ENCODE assay signal across 20 mouse cellular contexts in genomic region chr9:68591023-68591422, GRCm38 (mm10).
DNase-seq lines count a peak whose midpoint lies in the region; ATAC-seq lines count a peak whose summit lies in the region.
"Had no signal": no experiment of that assay in that cellular context is flagged by ENCODE, and none has a peak within 500 bp of the region (broad histone marks: within the 10 kb centered on the region; RNA-seq: fewer than 3 reads in every experiment).

No protein-coding gene starts in this region.

- no peak for DNase-seq in frontal cortex, postnatal 25 days (ENCODE audit: low spot score in 2 of 2)
- DNase-seq in frontal cortex, postnatal 36 days (ENCODE audit: low spot score in 2 of 2) = peak; percentile 2 to 17
- no peak for DNase-seq in frontal cortex, postnatal 10 days (ENCODE audit: low spot score in 2 of 2)
- DNase-seq in left cerebral cortex, postnatal 14 days (ENCODE audit: low spot score in 2 of 2) = peak; percentile 17 to 18
- no peak for DNase-seq in left cerebral cortex, postnatal 4 days
- peak; percentile 60 for DNase-seq in brain, adult 2 months (ENCODE audit: low read depth, low spot score)
- no peak for DNase-seq in ovary, adult 18-20 months (ENCODE audit: low spot score)
- DNase-seq: B cell, adult 2 months; cerebellum, adult 11 months; cerebellum, adult 18-20 months; cerebellum, adult 8-10 months; cerebellum, adult 9-11 months; cerebellum, postnatal 14 days; cerebellum, postnatal 36 days; embryo, embryonic 11 days had no signal

- intact Hi-C loops in left cerebral cortex, postnatal 14 days (cut with DNase I) = no loop called here
- intact Hi-C loops in left cerebral cortex, postnatal 4 days (cut with DNase I) = no loop called here

- ATAC-seq in frontal cortex, adult (ENCODE audit: low TSS enrichment) = peak; percentile 72
- ATAC-seq: activated CD4-positive, CD25-positive, alpha-beta regulatory T cell, adult 4 months; CD4-positive, CD25-positive, alpha-beta regulatory T cell, adult 4 months; forebrain, embryonic 14.5 days; Patski had no signal

Comparison
In these comparisons a context has a peak if more than half of its experiments do, and no peak if none do; other contexts are left out.
1. DNase-seq: peak in frontal cortex, postnatal 36 days (2 of 2), left cerebral cortex, postnatal 14 days (2 of 2) and brain, adult 2 months (single experiment); none in frontal cortex, postnatal 25 days (0 of 2), frontal cortex, postnatal 10 days (0 of 2), left cerebral cortex, postnatal 4 days (single experiment) and ovary, adult 18-20 months (single experiment).